Mouse (Mus musculus): Measurements from ENCODE around the gene 4933434E20Rik. TPM values are rescaled to one million over a fixed set of nuclear protein-coding genes. Genes with fewer than 3 reads are reported as not detected.

The 4933434E20Rik gene
- total RNA-seq, 2 experiments from 2014 or later, result 72.3 to 83.5 TPM

DNA sequence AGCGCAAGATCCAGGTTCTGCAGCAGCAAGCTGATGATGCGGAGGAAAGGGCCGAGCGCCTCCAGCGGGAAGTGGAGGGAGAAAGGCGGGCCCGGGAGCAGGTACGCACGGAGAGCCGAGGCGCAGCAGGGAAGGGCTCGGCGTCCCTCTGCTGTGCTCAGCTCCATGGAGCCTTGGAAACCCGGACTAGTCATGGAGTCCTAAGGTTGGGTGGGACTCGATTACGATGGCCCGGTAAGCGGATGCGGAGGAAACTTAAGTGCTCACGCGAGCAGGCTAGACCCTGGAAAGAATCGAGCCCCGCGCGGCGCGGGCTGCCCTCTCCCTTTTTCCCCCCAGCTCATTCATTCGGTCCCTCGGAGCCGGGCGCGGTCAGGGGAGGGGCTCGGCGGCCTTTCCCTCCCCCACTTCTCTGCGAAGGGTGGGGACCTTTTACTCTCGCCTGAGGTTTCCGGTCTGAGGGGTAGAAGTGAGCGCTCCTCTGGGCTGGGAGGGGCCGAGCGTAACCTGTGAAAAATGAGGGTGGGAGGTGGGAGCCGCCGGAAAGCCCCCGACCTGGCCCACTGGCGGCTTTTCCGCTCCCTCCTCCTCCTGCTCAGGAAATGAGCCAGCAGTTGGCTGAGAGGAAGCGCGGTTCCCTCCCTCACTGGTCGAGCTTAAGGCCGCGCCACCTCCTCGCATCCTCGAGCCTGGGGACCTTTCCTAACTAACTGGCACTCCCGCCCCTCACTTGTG lies 28.5 kb downstream of the 4933434E20Rik start:
- intact Hi-C loops (cut with DNase I), result loop anchor here (5.0 kb wide), 1 partner anchor 128 kb away; no protein-coding TSS in a partner anchor
- DNase-seq, result peak; percentile 62

GRCm38 (mm10) chr3:90080498-90080863 lies 29.0 kb downstream of the 4933434E20Rik start:
- intact Hi-C loops (cut with DNase I), result no loop called here

GRCm38 (mm10) chr3:90081365-90082240 lies 30.2 kb downstream of the 4933434E20Rik start:
- DNase-seq, result no peak
- intact Hi-C loops (cut with DNase I), result no loop called here

More at GRCm38 (mm10) chr3:90080498-90080863, 29.0 kb downstream of the 4933434E20Rik start:
- DNase-seq, result no peak

DNA sequence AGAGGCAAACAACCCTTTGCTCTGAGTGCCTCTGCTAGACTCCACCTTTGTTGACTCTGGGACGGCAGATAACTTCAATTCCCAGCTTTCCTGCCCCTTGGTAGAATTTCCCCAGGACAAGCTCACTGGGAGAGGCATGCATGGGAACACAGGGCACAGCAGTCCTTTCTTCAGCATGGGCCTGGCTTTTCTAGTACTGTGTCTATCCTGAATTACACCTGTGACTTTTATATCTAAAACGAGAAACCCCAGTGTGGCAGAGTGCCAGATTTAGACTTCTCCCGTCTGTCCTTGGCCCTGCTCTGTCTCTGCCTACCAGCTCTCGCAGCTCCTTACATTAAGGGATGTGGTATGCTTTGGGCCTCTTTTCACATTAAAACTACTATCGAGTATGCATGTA lies 31.6 kb downstream of the 4933434E20Rik start:
- intact Hi-C loops (cut with DNase I), result no loop called here
- DNase-seq, result no peak

DNA sequence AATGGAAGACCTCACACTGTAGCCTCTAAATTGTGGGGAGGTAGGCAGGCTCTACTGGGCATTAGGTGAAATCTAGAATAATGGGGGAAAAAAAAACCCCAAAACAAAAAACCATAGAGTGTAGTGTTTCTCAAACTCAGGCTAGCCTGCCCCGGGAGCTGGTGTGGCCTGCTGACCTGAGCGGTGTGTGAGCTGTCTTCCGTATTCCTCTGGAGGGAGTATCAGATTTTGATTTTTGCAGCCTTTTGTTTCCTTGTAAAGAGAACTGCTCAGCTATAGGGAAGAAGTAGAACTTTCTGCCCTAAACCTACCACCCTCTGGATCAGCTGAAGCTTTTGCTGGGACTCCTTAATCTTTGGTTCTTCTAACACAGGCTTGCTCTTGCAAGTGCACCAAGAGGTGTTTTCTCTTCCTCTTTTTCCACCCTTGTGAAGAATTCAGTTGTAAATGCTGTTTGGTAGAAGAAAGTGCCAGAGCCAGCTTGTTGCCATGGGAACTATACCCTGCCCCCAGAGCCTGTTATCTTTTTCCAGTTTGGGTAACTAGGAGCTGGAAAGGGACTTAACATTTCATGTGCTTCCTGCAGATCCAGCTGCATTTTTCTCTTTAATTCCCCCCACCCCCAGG lies 32.4 kb downstream of the 4933434E20Rik start:
- intact Hi-C loops (cut with DNase I), result no loop called here
- DNase-seq, result no peak

DNA sequence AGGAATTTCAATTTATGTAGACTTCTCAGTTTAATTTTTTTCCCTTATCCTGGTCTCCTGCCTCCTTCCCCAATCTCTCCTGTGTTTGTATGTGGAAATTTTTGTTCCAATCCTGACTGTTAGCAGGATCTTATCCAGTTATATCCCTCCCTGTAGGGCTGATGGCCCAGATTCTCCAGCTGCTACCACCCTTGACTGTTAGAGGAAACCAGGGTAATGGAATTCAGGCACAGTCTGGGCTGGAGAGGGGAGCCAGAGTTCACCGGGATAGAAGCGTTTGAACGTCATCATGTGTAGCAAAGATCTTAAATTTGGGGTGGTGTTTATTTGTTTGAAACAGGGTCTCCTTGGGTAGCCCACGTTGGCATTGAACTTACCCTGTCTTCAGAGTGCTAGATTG lies 33.4 kb downstream of the 4933434E20Rik start:
- intact Hi-C loops (cut with DNase I), result no loop called here
- no peak for DNase-seq

DNA sequence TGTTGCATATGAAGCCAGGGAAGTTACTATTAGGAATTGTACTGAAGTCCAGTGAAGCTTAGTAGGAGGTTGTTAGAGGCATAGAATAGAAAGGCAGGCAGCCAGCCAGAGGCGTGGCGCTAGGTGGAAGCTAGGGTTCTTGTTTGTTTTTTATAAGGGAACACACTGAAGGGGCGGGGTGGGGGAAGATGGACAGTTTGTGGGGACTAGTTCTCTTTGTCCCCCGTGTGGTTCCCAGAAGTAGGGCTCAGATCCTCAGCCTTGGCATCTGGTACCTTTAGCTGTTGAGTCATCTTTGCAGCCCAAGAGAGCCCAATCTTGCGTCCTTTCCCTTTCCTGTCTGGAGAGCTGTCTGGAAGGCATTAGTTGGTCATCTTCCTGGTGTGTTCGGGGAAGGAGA lies 33.8 kb downstream of the 4933434E20Rik start:
- no peak for DNase-seq
- intact Hi-C loops (cut with DNase I), result no loop called here

GRCm38 (mm10) chr3:90086068-90086467 lies 34.6 kb downstream of the 4933434E20Rik start:
- intact Hi-C loops (cut with DNase I), result no loop called here
- no peak for DNase-seq

DNA sequence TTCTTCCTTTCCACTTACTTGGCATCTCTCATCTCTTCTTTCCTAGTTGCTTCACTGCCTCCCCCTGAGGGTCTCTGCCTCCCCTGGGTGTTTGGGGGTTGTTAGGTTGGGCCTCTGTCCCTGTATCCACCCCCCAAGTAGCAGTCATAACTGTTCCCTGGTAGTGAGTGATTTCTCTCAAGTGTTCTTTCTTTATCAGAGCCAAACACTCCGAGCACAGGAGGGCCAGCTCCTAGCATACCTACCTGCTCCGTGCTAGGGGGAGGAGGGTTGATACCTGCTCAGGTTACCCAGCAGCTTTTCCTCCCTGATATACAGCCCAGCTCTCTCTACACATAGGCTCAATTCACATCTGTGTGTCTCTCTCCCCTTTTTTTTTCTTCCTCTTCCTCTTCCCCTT lies 37.2 kb downstream of the 4933434E20Rik start:
- intact Hi-C loops (cut with DNase I), result no loop called here
- no peak for DNase-seq

DNA sequence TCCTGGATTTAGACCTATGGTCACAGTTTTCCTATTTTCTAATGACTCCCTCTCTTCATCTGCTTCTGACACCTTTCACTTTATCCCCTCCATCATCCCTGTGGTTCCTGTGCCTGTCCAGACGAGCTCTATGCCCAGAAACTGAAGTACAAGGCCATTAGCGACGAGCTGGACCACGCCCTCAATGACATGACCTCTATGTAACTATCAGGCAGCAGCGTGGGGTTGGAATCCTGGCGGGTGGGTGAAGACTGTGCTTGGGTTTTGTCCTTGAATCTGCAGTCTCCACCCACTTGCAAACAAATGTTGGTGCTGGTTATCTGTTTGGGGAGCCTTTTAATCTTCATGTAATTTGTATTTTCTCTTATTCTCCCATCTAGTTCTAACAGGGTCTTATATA lies 39.5 kb downstream of the 4933434E20Rik start:
- no peak for DNase-seq
- intact Hi-C loops (cut with DNase I), result no loop called here

GRCm38 (mm10) chr3:90094453-90094852 lies 43.0 kb downstream of the 4933434E20Rik start:
- DNase-seq, result no peak
- intact Hi-C loops (cut with DNase I), result no loop called here

GRCm38 (mm10) chr3:90097928-90098327 lies 46.5 kb downstream of the 4933434E20Rik start:
- intact Hi-C loops (cut with DNase I), result no loop called here
- DNase-seq, result no peak

DNA sequence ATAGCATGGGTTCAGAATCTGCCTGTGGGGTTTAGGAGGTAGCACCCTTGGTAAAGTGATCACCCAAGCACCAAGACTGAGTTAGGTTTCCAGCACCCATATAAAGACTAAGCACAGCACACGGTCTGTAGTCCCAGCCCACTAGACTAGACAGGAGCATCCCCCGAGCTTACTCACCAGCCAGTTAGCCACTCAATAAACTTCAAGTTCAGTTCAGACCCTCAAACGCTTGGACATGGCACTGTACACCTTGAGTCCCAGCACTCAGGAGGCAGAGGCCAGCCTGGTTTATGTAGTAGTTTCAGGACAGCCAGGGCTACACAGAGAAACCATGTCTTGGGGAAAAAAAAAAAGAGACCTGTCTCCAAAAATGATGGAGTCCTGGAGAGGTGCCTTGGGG lies 49.6 kb downstream of the 4933434E20Rik start:
- intact Hi-C loops (cut with DNase I), result no loop called here
- DNase-seq, result no peak

DNA sequence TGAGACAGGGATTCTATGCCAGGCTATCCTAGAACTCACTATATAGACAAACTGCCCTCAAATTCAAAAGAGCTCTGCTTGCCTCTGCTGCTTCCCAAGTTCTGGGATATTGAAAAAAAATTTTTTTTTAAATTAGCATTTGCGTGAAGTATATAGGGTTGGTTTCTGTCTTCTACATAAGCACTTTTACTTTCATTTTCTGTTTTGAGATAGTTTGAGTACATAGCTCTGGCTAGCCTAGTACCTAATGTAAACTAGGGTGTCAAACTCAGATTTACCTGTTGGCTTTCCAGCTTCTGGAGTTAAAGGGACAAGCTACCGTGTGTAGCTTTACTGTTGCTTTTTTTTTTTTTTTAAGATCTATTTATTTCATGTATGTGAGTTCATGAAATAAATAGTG lies 50.2 kb downstream of the 4933434E20Rik start:
- intact Hi-C loops (cut with DNase I), result no loop called here
- no peak for DNase-seq

GRCm38 (mm10) chr3:90102239-90102638 lies 50.8 kb downstream of the 4933434E20Rik start:
- intact Hi-C loops (cut with DNase I), result no loop called here
- no peak for DNase-seq

DNA sequence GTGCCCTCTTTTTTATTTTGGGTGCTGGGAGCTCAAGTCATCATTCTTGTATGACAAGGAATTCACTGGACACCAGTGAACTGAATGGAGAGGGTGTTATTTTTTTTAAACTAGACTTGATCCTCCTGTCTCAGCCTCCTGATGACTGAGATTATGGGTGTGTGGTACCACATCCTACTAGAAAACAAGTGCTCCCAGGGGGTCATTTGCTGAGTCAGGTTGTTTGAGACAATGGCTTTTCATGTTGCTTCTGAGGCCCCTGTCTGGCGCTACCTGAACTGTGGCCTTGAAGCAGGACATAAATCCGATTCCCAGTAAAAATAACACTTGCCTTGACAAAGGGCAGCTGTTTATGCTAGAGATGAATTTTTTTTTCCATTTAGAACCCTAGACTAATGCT lies 51.7 kb downstream of the 4933434E20Rik start:
- DNase-seq, result no peak
- intact Hi-C loops (cut with DNase I), result no loop called here

- DNase-seq, result no peak
- intact Hi-C loops (cut with DNase I), result no loop called here
Observed at GRCm38 (mm10) chr3:90103938-90104337, 52.5 kb downstream of the 4933434E20Rik start, which contains the start of gene Nup210l. Nup210l (plus strand) TSS chr3:90104132.

DNA sequence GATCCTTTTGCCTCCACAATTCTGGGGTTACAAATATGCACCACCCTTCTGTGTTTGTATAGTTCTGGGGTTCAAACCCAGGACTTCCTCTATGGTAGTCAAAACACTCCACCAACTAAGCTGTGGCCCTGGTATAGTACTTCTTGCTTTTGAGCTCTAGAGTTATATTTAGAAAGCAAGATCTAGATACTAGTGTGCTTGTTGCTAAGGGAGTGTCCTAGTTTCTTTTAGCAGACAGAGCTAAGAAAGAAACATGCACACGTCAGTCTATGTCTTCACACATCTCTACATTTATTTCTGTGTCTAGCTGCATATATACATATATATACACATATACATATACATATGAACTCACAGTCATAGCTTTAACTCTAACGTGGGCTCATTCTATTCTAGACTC lies 60.3 kb downstream of the 4933434E20Rik start:
- intact Hi-C loops (cut with DNase I), result no loop called here
- no peak for DNase-seq

DNA sequence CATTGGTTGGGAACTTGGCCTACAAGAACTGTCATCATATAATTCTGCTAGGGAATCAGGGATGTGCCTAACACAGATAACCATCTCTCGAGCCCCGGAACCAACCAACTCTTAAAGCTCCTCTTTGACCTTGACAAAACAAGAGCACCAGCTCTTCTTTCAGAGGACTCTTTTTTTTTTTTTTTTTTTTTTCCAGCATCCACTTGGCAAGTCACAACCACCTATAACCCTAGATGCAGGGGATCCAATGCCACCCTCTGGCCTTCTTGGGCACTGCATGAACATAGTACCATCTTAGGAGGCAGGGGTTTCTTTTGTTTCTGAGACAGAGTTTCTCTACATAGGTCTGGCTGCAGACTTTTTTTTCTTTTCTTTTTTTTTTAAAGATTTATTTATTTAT lies 62.9 kb downstream of the 4933434E20Rik start:
- DNase-seq, result no peak

DNA sequence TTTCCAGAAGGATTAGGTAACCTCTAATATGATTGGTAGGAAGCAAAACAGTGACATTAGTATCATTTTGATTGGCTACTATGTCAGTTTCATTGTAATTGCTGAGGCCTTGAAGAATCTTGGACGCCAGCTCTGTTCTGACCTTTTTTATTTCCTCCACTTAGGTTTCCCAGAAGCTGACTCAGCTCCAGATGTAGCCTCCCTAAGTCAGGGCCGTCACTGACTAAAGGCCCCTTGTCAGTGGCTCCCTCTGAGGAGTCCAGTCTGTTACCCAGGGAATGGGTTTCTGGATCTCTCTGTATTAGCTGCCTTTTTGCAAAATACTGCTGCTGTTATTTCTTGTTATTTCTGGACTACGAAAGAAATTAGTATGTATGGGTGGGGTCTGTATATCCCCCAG lies 64.1 kb downstream of the 4933434E20Rik start:
- intact Hi-C loops (cut with DNase I), result no loop called here
- no peak for DNase-seq

More for the DNA sequence above, 62.9 kb downstream of the 4933434E20Rik start:
- intact Hi-C loops (cut with DNase I), result no loop called here
